Mouse (Mus musculus) spleen, adult 2 months (tissue): ENCODE measurements around the gene Gm20388.

Experiments
- CTCF ChIP-seq: fragments of 200-500 bp; IDR thresholded peaks from 2 replicates; pipeline ENCODE4 v1.5.1; 2011; ENCODE audit warnings: mild to moderate bottlenecking, inconsistent platforms; ENCODE audit not compliant: insufficient read depth, insufficient read length, insufficient replicate concordance; ENCODE audit errors: extremely low read depth
- POLR2A ChIP-seq: fragments of 200-500 bp; IDR thresholded peaks from 2 replicates; pipeline ENCODE4 v1.6.1; 2011; ENCODE audit warnings: low read depth, low read length, inconsistent platforms

DNA sequence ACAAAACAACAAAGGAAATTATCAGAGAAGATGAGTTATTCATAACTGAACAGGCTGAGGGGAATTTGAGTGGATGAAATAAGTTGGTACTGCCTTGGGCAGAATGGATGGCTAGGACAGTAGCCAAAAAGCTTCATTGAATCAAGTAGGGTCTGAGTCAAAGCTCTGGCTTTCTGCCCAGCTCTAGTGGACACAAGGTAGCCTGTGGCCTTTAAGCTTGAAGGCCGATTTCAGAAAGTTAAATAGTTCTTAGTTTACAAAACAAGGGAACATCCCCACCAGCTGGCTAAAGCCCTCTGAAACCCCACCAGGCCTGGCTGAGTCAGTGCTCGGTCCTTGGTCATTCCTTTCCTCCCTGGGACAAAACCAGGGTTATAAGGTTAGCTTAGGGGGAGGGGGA lies 3606.0 kb downstream of the Gm20388 start:
- TF ChIP-seq POLR2A (no peak), CTCF (no peak)
